Mouse (Mus musculus) layer of hippocampus, postnatal 10 days (tissue): ENCODE data around the gene Pmfbp1. TPM values are rescaled to one million over a fixed set of nuclear protein-coding genes. Genes with fewer than 3 reads are reported as not detected.

ENCODE experiments used
- DNase-seq, 2 experiments: peaks; one replicate each; pipeline ENCODE4 v3.0.0; 2021; ENCODE audit warnings: low spot score in 2 of 2
- total RNA-seq, 2 experiments: library from RNA; stranded (reverse); gene quantifications; 2 replicates each; pipeline ENCODE4 v1.2.3; 2021

Pmfbp1 gene
- total RNA-seq, 2 experiments from 2014 or later, result 0.22 to 0.41 TPM

DNA sequence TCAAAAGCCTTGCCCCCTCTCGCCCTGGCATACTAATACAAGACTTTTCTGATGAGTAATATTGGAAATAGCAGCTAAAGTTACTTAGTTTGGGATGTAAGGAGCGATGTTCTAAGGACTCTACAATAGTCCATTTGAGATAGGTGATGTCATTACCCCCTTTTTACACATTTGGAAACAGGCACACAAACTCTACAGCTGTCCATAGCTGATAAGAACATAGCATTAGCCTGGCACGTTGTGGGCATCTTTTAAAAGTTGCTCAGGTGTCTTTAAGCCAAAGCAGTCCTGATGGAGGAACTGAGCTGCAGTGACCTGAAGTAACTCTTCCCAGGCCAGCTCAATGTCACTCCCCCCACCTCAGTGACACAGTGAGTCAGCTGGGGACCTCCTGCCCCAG lies 97.5 kb downstream of the Pmfbp1 start:
- no peak for DNase-seq

DNA sequence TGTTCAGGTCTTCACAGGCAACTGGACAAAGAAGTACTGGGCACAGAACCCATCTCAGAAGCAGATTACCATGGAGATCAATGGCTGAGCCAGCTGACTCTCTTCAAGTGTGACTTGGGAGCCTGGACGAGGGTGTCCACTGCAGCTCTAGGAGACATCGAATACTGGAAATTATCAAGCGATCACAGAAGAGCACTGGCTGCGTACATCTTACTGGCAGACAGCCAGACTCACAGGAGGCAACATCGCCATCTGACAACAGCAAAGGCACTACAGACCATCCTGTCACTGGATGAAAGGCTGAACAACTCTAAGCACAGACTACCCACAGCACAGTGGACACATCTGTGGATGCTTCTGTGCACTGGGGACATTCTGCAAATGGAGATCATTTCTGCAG lies 98.3 kb downstream of the Pmfbp1 start:
- no peak for DNase-seq

Other genes with a start within 250 kb of the Pmfbp1 start
- gene Dhx38, start 71.8 kb downstream of the Pmfbp1 start, total RNA-seq, result 10 to 100 TPM; 21.2 to 23.1 TPM
- 10 to 100 TPM; 11.6 to 11.9 TPM for gene Txnl4b, start 71.9 kb downstream of the Pmfbp1 start, total RNA-seq
- under 1 TPM in 1 of 2 experiments, not detected in 1; 0.25 TPM for gene Hp, start 85.1 kb downstream of the Pmfbp1 start, total RNA-seq
- gene Dhodh, start 114.6 kb downstream of the Pmfbp1 start, total RNA-seq, result 10 to 100 TPM; 20.9 to 25.9 TPM
- gene Pkd1l3, start 120.5 kb downstream of the Pmfbp1 start, total RNA-seq, result 1 to 10 TPM; 1.4 to 2.3 TPM
- gene Ist1, start 199.2 kb downstream of the Pmfbp1 start, total RNA-seq, result 100 to 1,000 TPM in 1 of 2 experiments, 10 to 100 TPM in 1; 95.8 to 103 TPM
- gene Zfp821, start 211.5 kb downstream of the Pmfbp1 start, total RNA-seq, result 10 to 100 TPM; 63.7 to 65.0 TPM
- 10 to 100 TPM; 40.8 to 41.1 TPM for gene Atxn1l, start 243.7 kb downstream of the Pmfbp1 start, total RNA-seq